Mouse (Mus musculus) E14TG2a.4 (cell line): Measurements from ENCODE around the gene Gng2.

Experiments used
- CTCF ChIP-seq: conservative IDR thresholded peaks from 2 replicates; pipeline ENCODE4 v1.5.1; 2014; ENCODE audit warnings: low read length
- NANOG ChIP-seq: IDR thresholded peaks from 2 replicates; pipeline ENCODE4 v1.6.1; 2014; ENCODE audit warnings: borderline replicate concordance, low read length, mixed read lengths
- POU5F1 ChIP-seq: IDR thresholded peaks from 2 replicates; pipeline ENCODE4 v1.6.1; 2014; ENCODE audit warnings: low read length, borderline replicate concordance

DNA sequence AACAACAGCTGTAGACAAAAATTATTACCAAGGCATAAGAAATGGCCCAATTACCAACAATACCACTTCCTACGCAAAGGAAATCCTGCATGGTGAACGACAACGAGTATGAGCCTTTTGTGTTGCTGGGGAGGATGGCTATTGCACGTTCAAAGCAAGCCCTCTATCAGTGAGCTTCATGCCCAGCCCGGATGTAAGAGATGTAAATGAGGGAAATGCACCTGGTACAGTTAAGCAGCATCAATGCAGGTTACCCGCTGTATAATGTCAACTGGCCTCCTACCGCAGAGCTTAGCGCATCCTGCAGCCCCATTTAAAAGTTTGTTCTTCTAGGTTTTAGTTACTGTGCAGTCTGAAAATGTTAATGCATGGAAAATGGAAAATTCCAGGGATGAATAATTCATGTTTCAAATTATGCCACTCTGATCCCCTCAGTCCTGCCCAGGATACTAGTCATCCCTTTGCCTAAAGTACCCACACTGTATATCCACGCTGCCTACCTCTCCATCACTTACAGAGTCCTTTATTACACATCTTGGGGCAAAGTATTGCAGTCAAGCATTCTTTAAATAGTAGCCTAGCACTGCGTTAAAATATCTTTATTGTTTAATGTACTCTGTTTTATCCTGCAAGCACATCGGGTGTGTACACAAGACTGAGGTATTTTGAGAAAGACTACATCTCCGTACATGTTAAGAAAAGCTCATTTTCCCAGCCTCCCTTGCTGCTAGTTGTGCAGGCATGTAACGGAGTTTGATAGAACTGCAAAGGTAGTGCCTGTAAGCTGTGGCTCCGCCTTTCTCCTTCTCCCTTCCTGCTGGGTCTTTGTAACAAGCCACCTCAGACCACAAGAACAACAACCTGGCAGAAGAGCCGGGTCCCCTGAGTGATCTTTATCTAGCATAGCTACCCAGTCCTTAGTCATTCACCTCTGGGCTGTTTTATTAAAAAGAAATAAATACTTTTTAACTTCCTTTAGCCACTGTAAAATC, 15.2 kb downstream of the Gng2 start:
- TF ChIP-seq CTCF (no peak), NANOG (no peak), POU5F1 (no peak)
